Mouse (Mus musculus): Measurements from ENCODE around the gene Clasp2. TPM values are rescaled to one million over a fixed set of nuclear protein-coding genes. Genes with fewer than 3 reads are reported as not detected.

Clasp2 gene
- total and polyA plus RNA-seq, 3 experiments: 28.7 to 209 (median 30.8) TPM

DNA sequence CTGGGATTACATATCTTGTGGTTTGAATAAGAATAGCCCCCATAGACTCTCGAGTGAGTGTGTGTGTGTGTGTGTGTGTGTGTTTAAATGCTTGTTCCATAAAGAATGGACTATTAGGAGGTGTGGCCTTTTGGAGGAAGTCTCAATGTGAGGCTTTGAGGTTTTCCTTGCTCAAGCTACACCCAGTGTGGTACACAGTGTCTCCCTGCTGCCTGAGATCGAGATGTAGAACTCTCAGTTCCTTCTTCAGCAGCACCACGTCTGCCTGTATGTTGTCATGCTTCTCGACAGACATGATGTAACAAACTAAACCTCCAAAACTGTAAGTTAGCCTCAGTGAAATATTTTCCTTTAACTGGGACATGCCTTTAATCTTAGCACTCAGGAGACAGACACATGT, 187.3 kb downstream of the Clasp2 start:
- Histone ChIP-seq H3K9ac (ENCODE audit: control insufficient read depth, low read depth, low read length, poor library complexity, severe bottlenecking) (peak overlapping the region; percentile 51), H3K9me3 (replicated peaks; ENCODE audit: insufficient read depth, low read length) (no peaks in the 10 kb centered on the region), H3K27me3 (ENCODE audit: control insufficient read depth in 1 of 2, insufficient read depth in 2 of 2, low read length in 2 of 2) (no peaks in the 10 kb centered on the region), H3K27ac (ENCODE audit: control insufficient read depth, low read depth, low read length) (peak overlapping the region; percentile 42), H3K4me1 (ENCODE audit: control insufficient read depth in 1 of 2, insufficient read depth in 2 of 2, low read length in 2 of 2) (peaks cover 0 to 22% of the 10 kb centered on the region in 2 experiments; a peak in 3 of 4 replicates), H3K4me3 (ENCODE audit: control insufficient read depth in 1 of 2, insufficient read depth in 1 of 2, low read depth in 2 of 2, low read length in 2 of 2) (peak overlapping the region; percentile 19 to 36), H3K36me3 (ENCODE audit: control insufficient read depth in 1 of 2, insufficient read depth in 2 of 2, low read length in 2 of 2) (peaks cover 0 to 19% of the 10 kb centered on the region in 2 experiments; a peak in 2 of 4 replicates), H3K79me2 (ENCODE audit: control insufficient read depth, insufficient read depth, low read length, poor library complexity) (peaks cover 23% of the 10 kb centered on the region)
- TF ChIP-seq ZKSCAN1 (IDR thresholded peaks at IDR 0.05; ENCODE audit: low read depth, low read length) (no peak), SIN3A (IDR thresholded peaks at IDR 0.05; ENCODE audit: low read length) (peak; percentile 64), MAX (IDR thresholded peaks at IDR 0.05; ENCODE audit: low read length) (no peak), ZMIZ1 (IDR thresholded peaks at IDR 0.05; ENCODE audit: low read depth, low read length) (0 out of 2 replicates have a peak, but pooled peaks have one; percentile 46), CHD2 (IDR thresholded peaks at IDR 0.05; ENCODE audit: low read length) (no peak), MYC (IDR thresholded peaks at IDR 0.05; ENCODE audit: low read depth, low read length) (peak; percentile 61; the same call in 1 of the 2 replicates), E2F4 (IDR thresholded peaks at IDR 0.05; ENCODE audit: borderline replicate concordance, low read depth, low read length) (no peak), MXI1 (IDR thresholded peaks at IDR 0.05; ENCODE audit: low read depth, low read length) (no peak; the same call in 1 of the 2 replicates), TBP (IDR thresholded peaks at IDR 0.05; ENCODE audit: low read depth, low read length) (peak; percentile 43; the same call in 1 of the 2 replicates), TAL1 (IDR thresholded peaks at IDR 0.05; ENCODE audit: low read length) (no peak), POLR2A (IDR thresholded peaks at IDR 0.05; ENCODE audit: control insufficient read depth in 1 of 2, insufficient read depth in 1 of 2, low read depth in 1 of 2, low read length in 2 of 2, poor library complexity in 1 of 2) (peak in 1 of 2 experiments; percentile 70; a peak in 2 of 4 replicates), HCFC1 (IDR thresholded peaks at IDR 0.05; ENCODE audit: low read depth, low read length) (peak; percentile 51; the same call in 1 of the 2 replicates), NELFE (IDR thresholded peaks at IDR 0.05; ENCODE audit: low read depth, low read length) (peak; percentile 53)
- DNase-seq (ENCODE audit: low read depth, low spot score): peak; percentile 84

DNA sequence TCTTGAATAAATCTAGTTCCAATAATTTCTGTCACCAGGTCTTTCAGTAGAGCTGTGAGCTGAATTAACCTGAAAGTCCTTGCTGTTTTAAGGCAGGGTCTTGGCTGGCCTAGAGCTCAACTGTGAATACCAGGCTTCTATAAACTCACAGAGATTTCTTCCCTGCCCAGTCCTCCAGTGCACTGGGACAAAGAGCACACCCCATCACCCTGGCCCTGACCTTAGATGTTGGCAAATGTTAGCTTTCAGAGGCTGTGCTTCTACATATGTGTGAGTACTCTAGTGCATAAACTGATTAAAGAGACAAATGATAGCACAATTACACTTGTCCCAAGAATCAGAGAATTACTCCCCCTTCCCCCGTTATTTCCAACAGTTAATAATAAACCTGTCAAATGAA, 188.4 kb downstream of the Clasp2 start:
- Histone ChIP-seq H3K79me2 (ENCODE audit: control insufficient read depth, insufficient read depth, low read length, poor library complexity) (peaks cover 30% of the 10 kb centered on the region), H3K27ac (ENCODE audit: control insufficient read depth, low read depth, low read length) (peak overlapping the region; percentile 99), H3K4me3 (ENCODE audit: control insufficient read depth in 1 of 2, insufficient read depth in 1 of 2, low read depth in 2 of 2, low read length in 2 of 2) (peak overlapping the region; percentile 68 to 76; a peak in 3 of 4 replicates), H3K27me3 (ENCODE audit: control insufficient read depth in 1 of 2, insufficient read depth in 2 of 2, low read length in 2 of 2) (no peaks in the 10 kb centered on the region), H3K9ac (ENCODE audit: control insufficient read depth, low read depth, low read length, poor library complexity, severe bottlenecking) (peak overlapping the region; percentile 78; the same call in 1 of the 2 replicates), H3K4me1 (ENCODE audit: control insufficient read depth in 1 of 2, insufficient read depth in 2 of 2, low read length in 2 of 2) (peaks cover 7 to 27% of the 10 kb centered on the region in 2 experiments), H3K9me3 (replicated peaks; ENCODE audit: insufficient read depth, low read length) (no peaks in the 10 kb centered on the region), H3K36me3 (ENCODE audit: control insufficient read depth in 1 of 2, insufficient read depth in 2 of 2, low read length in 2 of 2) (peaks cover 0 to 29% of the 10 kb centered on the region in 2 experiments; a peak in 3 of 4 replicates)
- DNase-seq (ENCODE audit: low read depth, low spot score): no peak
- TF ChIP-seq JUND (IDR thresholded peaks at IDR 0.05; ENCODE audit: low read depth, low read length): no peak
- TF ChIP-seq E2F4 (IDR thresholded peaks at IDR 0.05; ENCODE audit: borderline replicate concordance, low read depth, low read length): no peak
- no peak for TF ChIP-seq RCOR1 (IDR thresholded peaks at IDR 0.05; ENCODE audit: low read depth, low read length)
- no peak for TF ChIP-seq MXI1 (IDR thresholded peaks at IDR 0.05; ENCODE audit: low read depth, low read length)
- no peak for TF ChIP-seq NRF1 (IDR thresholded peaks at IDR 0.05; ENCODE audit: insufficient read depth, low read depth, low read length, poor library complexity, severe bottlenecking)
- TF ChIP-seq TBP (IDR thresholded peaks at IDR 0.05; ENCODE audit: low read depth, low read length): no peak
- no peak for TF ChIP-seq USF1 (IDR thresholded peaks at IDR 0.05; ENCODE audit: low read depth, low read length)
- TF ChIP-seq POLR2AphosphoS5 (IDR thresholded peaks at IDR 0.05; ENCODE audit: borderline replicate concordance, low read depth, low read length): no peak
- TF ChIP-seq ZNF384 (IDR thresholded peaks at IDR 0.05; ENCODE audit: low read depth, low read length): no peak
- TF ChIP-seq CTCF (IDR thresholded peaks at IDR 0.05 in 2 of 3, conservative IDR thresholded peaks at IDR 0.05 in 1 of 3; ENCODE audit: control insufficient read depth in 1 of 3, insufficient read depth in 1 of 3, low read depth in 2 of 3, low read length in 3 of 3, poor library complexity in 1 of 3, severe bottlenecking in 1 of 3): no peak
- TF ChIP-seq MAZ (IDR thresholded peaks at IDR 0.05; ENCODE audit: low read depth, low read length): no peak
- TF ChIP-seq USF2 (IDR thresholded peaks at IDR 0.05; ENCODE audit: borderline replicate concordance in 1 of 2, insufficient read depth in 1 of 2, low read depth in 1 of 2, low read length in 2 of 2): no peak
- TF ChIP-seq GATA1 (IDR thresholded peaks at IDR 0.05; ENCODE audit: low read depth, low read length): no peak
- TF ChIP-seq EP300 (IDR thresholded peaks at IDR 0.05; ENCODE audit: low read depth in 1 of 2, low read length in 2 of 2): no peak
- no peak for TF ChIP-seq SIN3A (IDR thresholded peaks at IDR 0.05; ENCODE audit: low read length)
- TF ChIP-seq TAL1 (IDR thresholded peaks at IDR 0.05; ENCODE audit: low read length): no peak
- TF ChIP-seq RAD21 (IDR thresholded peaks at IDR 0.05; ENCODE audit: low read depth, low read length): no peak
- TF ChIP-seq MYB (IDR thresholded peaks at IDR 0.05; ENCODE audit: low read depth, low read length): no peak

All from MEL (cell line).